Mouse (Mus musculus) olfactory bulb, adult 2 months (tissue): Measurements from ENCODE around the gene Tspan5.

ENCODE experiments used
- CTCF ChIP-seq: fragments of 200-500 bp; IDR thresholded peaks from 2 replicates; pipeline ENCODE4 v1.5.1; 2012; ENCODE audit warnings: low read depth, mild to moderate bottlenecking, low read length, moderate library complexity; ENCODE audit not compliant: insufficient read depth
- POLR2A ChIP-seq: fragments of 200-500 bp; IDR thresholded peaks from 2 replicates; pipeline ENCODE4 v1.6.1; 2012; ENCODE audit warnings: mild to moderate bottlenecking, low read depth, low read length, moderate library complexity; ENCODE audit not compliant: insufficient read depth

- TF ChIP-seq CTCF (no peak), POLR2A (no peak)
Observed at GRCm38 (mm10) chr3:138847809-138848208, 105.8 kb downstream of the Tspan5 start.
